Mouse (Mus musculus) B cell, adult 67 days (primary cell): Measurements from ENCODE around the gene Hint1. TPM values are rescaled to one million over a fixed set of nuclear protein-coding genes. Genes with fewer than 3 reads are reported as not detected.

Source experiments
- total RNA-seq, 2 experiments: library from RNA; stranded (reverse); gene quantifications; 4 replicates each; pipeline ENCODE4 v1.2.4; 2023

Hint1 gene
- 100 to 1,000 TPM; 102 to 128 TPM for total RNA-seq

DNA sequence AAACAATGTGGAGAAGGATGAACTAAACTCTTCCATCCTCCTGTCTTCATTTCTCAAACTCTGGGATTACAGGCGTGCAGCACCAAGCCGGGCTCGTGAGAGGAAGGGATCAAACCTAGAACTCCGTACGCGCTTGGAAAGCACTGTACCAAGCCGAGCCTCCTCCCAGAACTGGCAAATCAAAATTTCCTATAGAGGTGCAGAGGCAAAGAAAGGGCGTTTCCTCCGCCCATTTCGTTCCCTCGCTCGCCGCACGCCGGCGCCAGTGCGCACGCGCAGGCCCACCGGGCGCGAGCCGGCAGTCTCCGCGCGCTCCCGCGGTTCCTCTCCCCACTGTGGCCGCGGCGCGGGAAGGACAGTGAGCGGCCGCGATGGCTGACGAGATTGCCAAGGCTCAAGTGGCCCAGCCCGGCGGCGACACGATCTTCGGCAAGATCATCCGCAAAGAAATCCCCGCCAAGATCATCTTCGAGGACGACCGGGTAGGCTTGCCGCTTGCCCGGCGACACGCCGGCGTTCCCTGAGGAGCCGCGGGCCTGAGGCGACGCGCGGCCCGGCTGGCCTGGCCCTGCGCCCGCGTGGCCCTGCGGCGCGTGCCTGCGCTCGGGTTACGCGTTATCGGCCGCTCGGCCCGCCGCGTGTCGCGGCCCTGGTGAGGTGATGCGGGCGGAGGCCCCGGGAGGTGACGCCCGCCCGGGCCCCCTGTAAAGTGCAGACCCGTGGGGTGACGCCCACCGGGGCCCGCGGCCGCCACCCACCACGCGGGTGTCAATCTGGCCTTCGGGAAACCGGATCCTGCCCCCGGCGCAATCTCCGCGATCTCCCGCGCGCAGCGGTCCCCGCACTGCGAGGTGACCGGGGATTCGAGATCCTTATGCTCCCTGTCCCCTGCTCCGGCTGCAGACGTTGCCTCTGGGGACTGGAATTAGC, at the start of gene Hint1:
TSS of gene Hint1 (plus strand) at position 265 of the 930 bp plus-strand sequence.

DNA sequence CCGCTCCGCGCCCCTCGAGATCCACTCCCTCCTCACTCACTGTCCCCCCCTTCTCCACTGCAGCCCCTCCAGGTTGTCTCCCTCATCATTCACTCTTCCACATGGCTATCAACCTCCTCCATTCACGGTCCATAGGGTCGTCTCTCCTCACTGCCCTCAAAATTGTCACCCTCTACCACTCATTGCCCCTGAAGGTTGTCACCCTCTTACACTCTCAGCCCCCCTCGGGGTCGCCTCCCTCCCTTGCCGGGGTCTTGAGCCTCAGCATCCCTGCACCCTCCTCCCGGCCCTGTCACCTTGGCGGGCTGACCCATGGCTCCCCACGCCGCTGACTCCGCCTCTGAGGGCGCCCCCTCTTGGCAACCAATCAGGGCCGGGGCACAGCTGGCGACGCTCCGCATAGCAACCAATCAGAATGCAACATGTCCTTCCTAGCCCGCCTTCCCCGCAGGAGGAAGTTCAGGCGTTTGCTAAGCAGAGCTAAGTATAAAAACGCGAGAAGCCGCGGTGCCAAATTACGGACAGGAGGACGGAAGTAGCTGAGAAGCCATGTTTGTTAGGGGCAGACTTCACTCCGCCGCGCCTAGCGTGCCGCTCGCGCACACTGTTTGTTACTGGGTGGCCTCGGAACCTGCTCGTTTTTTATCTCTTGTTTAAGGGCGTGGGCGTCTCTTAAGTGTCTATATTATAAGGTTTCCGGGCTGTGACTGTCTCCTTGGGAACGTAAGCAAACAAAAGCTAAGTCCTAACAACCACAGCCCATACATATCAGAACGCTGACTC, 5.7 kb upstream of the Hint1 start, which contains the start of gene Lyrm7:
TSS of gene Lyrm7 (minus strand) at position 661 of the 783 bp plus-strand sequence.

DNA sequence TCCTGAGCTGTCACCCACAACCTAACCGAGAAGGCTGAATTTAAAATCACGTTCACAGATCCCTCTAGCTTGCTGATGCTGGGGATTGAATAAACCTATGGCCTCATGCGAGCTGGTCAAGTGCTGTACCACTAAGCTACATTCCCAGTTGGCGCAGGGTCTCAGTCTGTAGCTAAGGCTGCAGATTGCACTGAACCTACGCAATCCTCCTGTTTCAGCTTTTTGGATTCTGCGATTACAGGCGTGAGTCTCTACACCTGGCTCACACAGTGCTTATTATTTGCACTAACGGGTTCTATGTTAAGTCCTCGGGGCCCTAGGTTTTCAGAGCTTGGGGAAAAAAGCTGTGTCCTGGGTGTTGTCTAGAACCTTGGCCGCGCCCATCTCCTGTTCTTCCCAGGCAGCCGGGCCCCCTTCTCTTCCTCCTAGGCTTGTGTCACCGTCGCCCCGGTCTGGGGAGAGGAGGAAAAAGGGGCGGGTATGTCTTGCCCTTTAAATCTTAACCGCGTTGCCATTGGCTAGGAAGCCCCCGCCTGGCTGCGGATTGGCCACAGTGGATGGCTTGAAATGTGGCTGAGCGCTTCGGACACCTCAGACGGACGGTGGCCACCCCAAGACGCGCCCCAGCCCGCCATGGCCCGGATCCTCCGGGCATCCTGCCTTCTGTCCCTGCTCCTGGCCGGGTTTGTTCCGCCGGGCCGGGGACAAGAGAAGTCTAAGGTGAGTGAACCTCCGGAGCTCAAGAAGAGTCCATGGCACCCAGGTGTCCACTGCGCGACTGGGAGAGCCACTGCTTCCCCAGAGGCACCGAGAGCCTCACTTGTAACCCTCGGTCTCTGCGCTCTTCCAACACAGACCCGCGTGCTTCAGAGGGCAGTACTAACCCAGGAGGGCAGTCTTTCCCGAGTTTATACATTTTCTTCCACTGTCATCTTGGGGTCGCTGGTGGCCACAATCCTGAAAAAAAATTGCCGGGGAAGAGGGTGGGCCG, 36.4 kb downstream of the Hint1 start, which contains the start of gene Gpx3:
TSS of gene Gpx3 (plus strand) at position 121 of the 991 bp plus-strand sequence.

Other genes with a start within 250 kb of the Hint1 start
- gene Cdc42se2, start 78.7 kb upstream of the Hint1 start, total RNA-seq: 100 to 1,000 TPM; 140 to 143 TPM
- gene Lyrm7, start 5.5 kb upstream of the Hint1 start, total RNA-seq: 1 to 10 TPM; 3.5 to 7.7 TPM
- gene Gpx3, start 36.1 kb downstream of the Hint1 start, total RNA-seq: not detected
- 100 to 1,000 TPM in 1 of 2 experiments, 10 to 100 TPM in 1; 99.0 to 109 TPM for gene Tnip1, start 96.5 kb downstream of the Hint1 start, total RNA-seq
- gene Anxa6, start 167.1 kb downstream of the Hint1 start, total RNA-seq: 100 to 1,000 TPM; 251 to 267 TPM
- 10 to 100 TPM; 47.6 to 52.5 TPM for gene Ccdc69, start 211.7 kb downstream of the Hint1 start, total RNA-seq
- gene Gm2a, start 231.7 kb downstream of the Hint1 start, total RNA-seq: 100 to 1,000 TPM; 128 to 131 TPM